Mouse (Mus musculus): Measurements from ENCODE around the gene Pcca. TPM values are rescaled to one million over a fixed set of nuclear protein-coding genes. Genes with fewer than 3 reads are reported as not detected.

Gene Pcca
- polyA plus RNA-seq, 1 experiment from 2014 or later, result 12.6 TPM

GRCm38 (mm10) chr14:122865462-122866129 is 331.5 kb downstream of the Pcca start:
- 28% methylated on average over 4 of the region's 4 CpGs for WGBS (ENCODE audit: insufficient replicate concordance)
- ATAC-seq (ENCODE audit: low read depth) (no peak), DNase-seq (no peak)
- Histone ChIP-seq H3K36me3 (no peaks in the 10 kb centered on the region), H3K4me2 (no peak overlapping the region), H3K4me3 (replicated peaks) (no peak overlapping the region), H3K27ac (no peak overlapping the region), H3K4me1 (replicated peaks) (no peaks in the 10 kb centered on the region), H3K9ac (no peak overlapping the region), H3K9me3 (replicated peaks) (no peaks in the 10 kb centered on the region), H3K27me3 (no peaks in the 10 kb centered on the region)

GRCm38 (mm10) chr14:122867531-122868285 is 333.6 kb downstream of the Pcca start:
- no peak overlapping the region for H3K9ac ChIP-seq
- H3K4me3 ChIP-seq (replicated peaks), result no peak overlapping the region
- no peak overlapping the region for H3K4me2 ChIP-seq
- WGBS (ENCODE audit: insufficient replicate concordance), result 67% methylated on average over 4 of the region's 4 CpGs
- no peaks in the 10 kb centered on the region for H3K27me3 ChIP-seq
- no peaks in the 10 kb centered on the region for H3K4me1 ChIP-seq (replicated peaks)
- no peaks in the 10 kb centered on the region for H3K9me3 ChIP-seq (replicated peaks)
- no peak for ATAC-seq (ENCODE audit: low read depth)
- H3K36me3 ChIP-seq, result no peaks in the 10 kb centered on the region
- DNase-seq, result no peak
- no peak overlapping the region for H3K27ac ChIP-seq

GRCm38 (mm10) chr14:122869831-122870230 is 335.7 kb downstream of the Pcca start:
- Histone ChIP-seq H3K4me3 (replicated peaks) (no peak overlapping the region), H3K4me2 (no peak overlapping the region), H3K9me3 (replicated peaks) (no peaks in the 10 kb centered on the region), H3K4me1 (replicated peaks) (no peaks in the 10 kb centered on the region), H3K27me3 (no peaks in the 10 kb centered on the region), H3K9ac (no peak overlapping the region), H3K27ac (no peak overlapping the region), H3K36me3 (no peaks in the 10 kb centered on the region)
- DNase-seq (no peak), ATAC-seq (ENCODE audit: low read depth) (no peak)
- 61% methylated on average over 6 of the region's 6 CpGs for WGBS (ENCODE audit: insufficient replicate concordance)

DNA sequence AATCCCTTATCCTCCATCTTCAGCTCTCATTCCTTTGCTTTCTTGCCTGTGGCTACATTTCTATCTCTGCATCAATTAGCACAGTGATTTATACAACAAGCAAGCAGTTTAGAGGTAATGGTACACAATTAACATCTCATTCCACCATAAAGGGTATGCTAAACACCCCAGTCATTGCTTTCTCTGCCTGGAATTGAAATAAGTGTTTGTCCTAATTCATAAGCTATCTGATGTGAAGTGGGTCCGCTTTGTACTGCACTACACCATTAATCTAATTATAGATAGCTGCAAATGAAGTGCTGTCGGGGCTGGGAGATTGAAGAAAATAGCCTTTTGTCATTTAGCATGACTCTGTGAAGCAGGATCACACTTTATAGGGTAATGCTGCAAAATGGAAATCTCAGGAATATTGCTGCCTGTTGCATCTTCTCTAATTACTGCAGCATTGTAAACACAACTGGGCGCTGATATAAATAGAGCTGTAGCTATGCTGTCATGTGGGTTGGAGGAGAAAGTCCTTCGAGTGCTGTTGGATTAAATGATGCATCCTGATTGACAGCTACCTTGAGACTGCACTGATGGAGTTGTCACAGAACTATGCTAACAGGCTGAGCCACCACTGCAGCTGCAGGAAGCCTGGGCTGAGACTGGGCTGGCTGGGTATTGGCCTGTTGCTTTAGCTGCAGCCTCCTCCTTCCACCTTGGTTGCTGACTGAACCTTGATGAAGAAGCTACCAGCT is 337.9 kb downstream of the Pcca start:
- DNase-seq, result no peak
- Histone ChIP-seq H3K27ac (no peak overlapping the region), H3K4me1 (replicated peaks) (no peaks in the 10 kb centered on the region), H3K9me3 (replicated peaks) (no peaks in the 10 kb centered on the region), H3K27me3 (no peaks in the 10 kb centered on the region), H3K4me3 (replicated peaks) (no peak overlapping the region), H3K9ac (no peak overlapping the region), H3K36me3 (no peaks in the 10 kb centered on the region), H3K4me2 (no peak overlapping the region)
- no peak for ATAC-seq (ENCODE audit: low read depth)
- WGBS (ENCODE audit: insufficient replicate concordance), result 57% methylated on average over 4 of the region's 4 CpGs

DNA sequence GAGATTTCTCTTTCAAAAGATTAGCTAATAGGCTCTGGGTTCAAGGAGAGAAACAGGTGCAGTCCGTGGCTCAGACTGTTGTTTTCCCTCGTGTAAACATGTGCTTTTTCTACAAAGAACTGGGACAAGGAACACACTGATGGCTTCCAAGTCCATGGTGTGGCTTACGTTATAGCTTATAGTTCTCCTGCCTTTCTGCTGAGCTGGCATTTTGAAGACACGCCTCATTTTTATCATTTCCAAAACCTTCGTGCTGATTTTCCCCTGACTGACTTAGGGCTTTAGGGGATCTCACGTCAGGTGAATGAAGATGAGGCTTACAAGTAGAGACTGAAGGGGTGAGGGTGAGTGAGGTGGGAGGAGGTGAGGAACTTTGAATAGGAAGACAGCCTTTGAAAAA is 338.5 kb downstream of the Pcca start:
- no peak overlapping the region for H3K9ac ChIP-seq
- no peaks in the 10 kb centered on the region for H3K4me1 ChIP-seq (replicated peaks)
- no peaks in the 10 kb centered on the region for H3K9me3 ChIP-seq (replicated peaks)
- ATAC-seq (ENCODE audit: low read depth), result no peak
- H3K36me3 ChIP-seq, result no peaks in the 10 kb centered on the region
- no peak overlapping the region for H3K4me3 ChIP-seq (replicated peaks)
- no peak overlapping the region for H3K27ac ChIP-seq
- 58% methylated on average over 6 of the region's 6 CpGs for WGBS (ENCODE audit: insufficient replicate concordance)
- DNase-seq, result no peak
- no peaks in the 10 kb centered on the region for H3K27me3 ChIP-seq
- H3K4me2 ChIP-seq, result no peak overlapping the region

- Histone ChIP-seq H3K27ac (no peak overlapping the region), H3K9me3 (replicated peaks) (no peaks in the 10 kb centered on the region), H3K27me3 (no peaks in the 10 kb centered on the region), H3K4me2 (no peak overlapping the region), H3K9ac (no peak overlapping the region), H3K4me1 (replicated peaks) (no peaks in the 10 kb centered on the region), H3K4me3 (replicated peaks) (no peak overlapping the region), H3K36me3 (no peaks in the 10 kb centered on the region)
- no peak for DNase-seq
- 80% methylated on average over 8 of the region's 8 CpGs for WGBS (ENCODE audit: insufficient replicate concordance)
- ATAC-seq (ENCODE audit: low read depth), result no peak
Observed at GRCm38 (mm10) chr14:122875056-122875455, 340.9 kb downstream of the Pcca start.

- no peak for DNase-seq
- H3K9ac ChIP-seq, result no peak overlapping the region
- no peak overlapping the region for H3K27ac ChIP-seq
- no peak overlapping the region for H3K4me3 ChIP-seq (replicated peaks)
- no peaks in the 10 kb centered on the region for H3K27me3 ChIP-seq
- H3K36me3 ChIP-seq, result no peaks in the 10 kb centered on the region
- H3K9me3 ChIP-seq (replicated peaks), result no peaks in the 10 kb centered on the region
- ATAC-seq (ENCODE audit: low read depth), result no peak
- H3K4me1 ChIP-seq (replicated peaks), result no peaks in the 10 kb centered on the region
- WGBS (ENCODE audit: insufficient replicate concordance), result 54% methylated on average over 6 of the region's 6 CpGs
- no peak overlapping the region for H3K4me2 ChIP-seq
Observed at GRCm38 (mm10) chr14:122875636-122876035, 341.5 kb downstream of the Pcca start.

DNA sequence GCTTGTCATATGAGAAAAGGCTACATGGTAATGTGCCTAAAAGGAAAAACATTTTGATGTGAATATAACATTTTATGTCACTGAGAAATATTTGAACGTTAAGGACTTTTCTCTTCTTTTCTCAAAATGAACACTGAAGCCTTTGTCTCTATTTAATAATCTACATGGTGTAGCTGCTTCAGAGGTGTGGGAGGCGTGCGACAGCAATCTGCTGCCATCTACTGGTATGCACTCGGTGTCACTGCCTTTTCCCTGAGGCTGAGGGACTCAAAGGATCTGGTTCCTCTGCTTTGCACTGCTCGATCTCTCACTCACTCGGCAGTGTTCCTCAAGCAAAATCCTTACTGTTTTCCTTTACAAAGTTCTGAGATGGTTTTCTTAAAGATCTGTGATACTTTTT is 342.0 kb downstream of the Pcca start:
- no peaks in the 10 kb centered on the region for H3K9me3 ChIP-seq (replicated peaks)
- no peaks in the 10 kb centered on the region for H3K4me1 ChIP-seq (replicated peaks)
- H3K4me3 ChIP-seq (replicated peaks), result no peak overlapping the region
- ATAC-seq (ENCODE audit: low read depth) (no peak), DNase-seq (peak; percentile 22)
- WGBS (ENCODE audit: insufficient replicate concordance), result 8% methylated on average over 6 of the region's 6 CpGs
- no peaks in the 10 kb centered on the region for H3K27me3 ChIP-seq
- H3K9ac ChIP-seq, result no peak overlapping the region
- H3K36me3 ChIP-seq, result no peaks in the 10 kb centered on the region
- no peak overlapping the region for H3K4me2 ChIP-seq
- H3K27ac ChIP-seq, result no peak overlapping the region

- H3K4me3 ChIP-seq (replicated peaks), result no peak overlapping the region
- no peak overlapping the region for H3K9ac ChIP-seq
- WGBS (ENCODE audit: insufficient replicate concordance), result 53% methylated on average over 7 of the region's 7 CpGs
- no peak overlapping the region for H3K27ac ChIP-seq
- ATAC-seq (ENCODE audit: low read depth) (no peak), DNase-seq (no peak)
- no peak overlapping the region for H3K4me2 ChIP-seq
- no peaks in the 10 kb centered on the region for H3K9me3 ChIP-seq (replicated peaks)
- no peaks in the 10 kb centered on the region for H3K4me1 ChIP-seq (replicated peaks)
- H3K27me3 ChIP-seq, result no peaks in the 10 kb centered on the region
- no peaks in the 10 kb centered on the region for H3K36me3 ChIP-seq
Observed at GRCm38 (mm10) chr14:122876723-122877122, 342.6 kb downstream of the Pcca start.

- no peak overlapping the region for H3K27ac ChIP-seq
- DNase-seq, result no peak
- H3K36me3 ChIP-seq, result no peaks in the 10 kb centered on the region
- ATAC-seq (ENCODE audit: low read depth), result no peak
- no peaks in the 10 kb centered on the region for H3K27me3 ChIP-seq
- 68% methylated on average over 3 of the region's 3 CpGs for WGBS (ENCODE audit: insufficient replicate concordance)
- H3K9ac ChIP-seq, result no peak overlapping the region
- H3K4me2 ChIP-seq, result no peak overlapping the region
- H3K9me3 ChIP-seq (replicated peaks), result no peaks in the 10 kb centered on the region
- H3K4me3 ChIP-seq (replicated peaks), result no peak overlapping the region
- H3K4me1 ChIP-seq (replicated peaks), result no peaks in the 10 kb centered on the region
Observed at GRCm38 (mm10) chr14:122877787-122878186, 343.7 kb downstream of the Pcca start.

DNA sequence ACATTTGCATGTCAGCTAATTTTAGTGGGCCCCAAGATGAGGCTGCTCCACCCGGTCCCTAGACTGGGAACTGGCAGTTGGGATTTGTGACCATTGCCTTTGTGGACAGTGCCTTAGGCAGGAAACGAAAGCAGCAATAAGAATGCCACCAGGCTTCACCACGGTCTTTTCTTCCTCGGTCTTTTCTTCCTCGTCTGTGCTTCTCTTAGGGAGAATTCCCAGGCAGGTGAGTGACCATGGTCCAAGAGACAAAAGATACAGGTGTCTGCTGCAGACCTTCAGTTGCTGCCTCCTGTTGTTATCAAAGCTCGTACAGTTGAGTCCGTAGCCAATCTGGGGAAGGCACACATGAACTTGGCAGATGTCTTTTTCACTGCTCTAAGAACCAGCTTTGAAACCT is 346.2 kb downstream of the Pcca start:
- DNase-seq, result no peak
- H3K9me3 ChIP-seq (replicated peaks), result no peaks in the 10 kb centered on the region
- H3K27ac ChIP-seq, result no peak overlapping the region
- no peaks in the 10 kb centered on the region for H3K4me1 ChIP-seq (replicated peaks)
- ATAC-seq (ENCODE audit: low read depth), result no peak
- H3K27me3 ChIP-seq, result no peaks in the 10 kb centered on the region
- no peak overlapping the region for H3K4me3 ChIP-seq (replicated peaks)
- H3K4me2 ChIP-seq, result no peak overlapping the region
- no peak overlapping the region for H3K9ac ChIP-seq
- 56% methylated on average over 7 of the region's 7 CpGs for WGBS (ENCODE audit: insufficient replicate concordance)
- H3K36me3 ChIP-seq, result no peaks in the 10 kb centered on the region

Data from liver, embryonic 13.5 days (tissue).